Mouse (Mus musculus) kidney, embryonic 16.5 days (tissue): ENCODE results near the gene Sit1. TPM values are rescaled to one million over a fixed set of nuclear protein-coding genes. Genes with fewer than 3 reads are reported as not detected.

Experiments
- ATAC-seq: fragments of 200-750 bp; cut with Nextera tagmentation; 2 replicates; pipeline ENCODE4 v1.8.0; 2017; ENCODE audit warnings: moderate TSS enrichment; ENCODE audit not compliant: low FRiP score, low TSS enrichment
- H3K27ac ChIP-seq: fragments of 300-500 bp; sonication (generic); 2 replicates; pipeline ENCODE4 v1.5.1; 2014; ENCODE audit warnings: low read length
- H3K27me3 ChIP-seq: fragments of 300-500 bp; sonication (generic); 2 replicates; pipeline ENCODE4 v1.6.1; 2014; ENCODE audit warnings: low read length, control low read depth, mixed read lengths; ENCODE audit not compliant: insufficient read depth
- H3K36me3 ChIP-seq: fragments of 300-500 bp; sonication (generic); 2 replicates; pipeline ENCODE4 v1.6.1; 2014; ENCODE audit warnings: low read length, control low read depth, mixed read lengths; ENCODE audit not compliant: insufficient read depth
- H3K4me1 ChIP-seq: fragments of 300-500 bp; sonication (generic); 2 replicates; pipeline ENCODE4 v1.6.1; 2014; ENCODE audit warnings: low read length, control low read depth, mixed read lengths; ENCODE audit not compliant: insufficient read depth
- H3K4me2 ChIP-seq: fragments of 300-500 bp; sonication (generic); replicated peaks from 2 replicates; pipeline ENCODE4 v1.6.1; 2014; ENCODE audit warnings: low read depth, low read length
- H3K4me3 ChIP-seq: fragments of 300-500 bp; sonication (generic); 2 replicates; pipeline ENCODE4 v1.5.1; 2014; ENCODE audit warnings: mild to moderate bottlenecking, low read length
- H3K9ac ChIP-seq: fragments of 300-500 bp; sonication (generic); replicated peaks from 2 replicates; pipeline ENCODE4 v1.6.1; 2014; ENCODE audit warnings: low read length
- H3K9me3 ChIP-seq: fragments of 300-500 bp; sonication (generic); 2 replicates; pipeline ENCODE4 v1.6.1; 2016; ENCODE audit warnings: low read length, control low read depth
- WGBS: fragments of 180-500 bp; shearing (Covaris S2); extraction: QIAGEN DNeasy Blood & Tissue Kit; methylation state at CpG from one replicate; pipeline ENCODE4 v1.1.7; 2014; 5-methylcytosine and 5-hydroxymethylcytosine counted together
- polyA plus RNA-seq: library from polyadenylated mRNA; unstranded; fragments of >200 nt; fragmentation: Nextera tagmentation; extraction: Ambion mirVana; gene quantifications from 2 replicates; pipeline ENCODE4 v1.2.1, GENCODE M21; 2015

Gene Sit1
- polyA plus RNA-seq, 1 experiment from 2014 or later: not detected

DNA sequence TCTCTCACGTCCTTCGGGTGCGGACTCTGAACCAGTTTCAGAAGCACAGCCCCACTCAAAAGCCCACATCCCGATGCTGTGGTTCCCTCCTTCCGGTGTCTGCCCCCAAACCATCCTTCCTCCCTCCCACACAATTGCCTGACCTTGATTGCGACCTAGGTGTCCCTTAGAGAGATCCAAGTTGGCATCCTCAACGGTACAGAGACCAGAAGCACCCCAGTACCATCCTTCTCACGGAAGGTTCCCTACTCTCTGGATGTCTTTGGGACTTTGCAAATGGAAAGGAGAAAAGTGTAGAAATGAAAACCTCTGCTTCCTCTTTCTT lies 5.0 kb downstream of the Sit1 start:
- Histone ChIP-seq H3K27me3 (no peaks in the 10 kb centered on the region), H3K36me3 (no peaks in the 10 kb centered on the region), H3K27ac (peak overlapping the region; percentile 44; the same call in 1 of the 2 replicates), H3K4me1 (no peaks in the 10 kb centered on the region), H3K4me2 (peak overlapping the region; percentile 51), H3K9ac (peak overlapping the region; percentile 53), H3K4me3 (peak overlapping the region; percentile 40), H3K9me3 (no peaks in the 10 kb centered on the region)
- WGBS: 42% methylated on average over 8 of the region's 8 CpGs
- ATAC-seq: no peak

DNA sequence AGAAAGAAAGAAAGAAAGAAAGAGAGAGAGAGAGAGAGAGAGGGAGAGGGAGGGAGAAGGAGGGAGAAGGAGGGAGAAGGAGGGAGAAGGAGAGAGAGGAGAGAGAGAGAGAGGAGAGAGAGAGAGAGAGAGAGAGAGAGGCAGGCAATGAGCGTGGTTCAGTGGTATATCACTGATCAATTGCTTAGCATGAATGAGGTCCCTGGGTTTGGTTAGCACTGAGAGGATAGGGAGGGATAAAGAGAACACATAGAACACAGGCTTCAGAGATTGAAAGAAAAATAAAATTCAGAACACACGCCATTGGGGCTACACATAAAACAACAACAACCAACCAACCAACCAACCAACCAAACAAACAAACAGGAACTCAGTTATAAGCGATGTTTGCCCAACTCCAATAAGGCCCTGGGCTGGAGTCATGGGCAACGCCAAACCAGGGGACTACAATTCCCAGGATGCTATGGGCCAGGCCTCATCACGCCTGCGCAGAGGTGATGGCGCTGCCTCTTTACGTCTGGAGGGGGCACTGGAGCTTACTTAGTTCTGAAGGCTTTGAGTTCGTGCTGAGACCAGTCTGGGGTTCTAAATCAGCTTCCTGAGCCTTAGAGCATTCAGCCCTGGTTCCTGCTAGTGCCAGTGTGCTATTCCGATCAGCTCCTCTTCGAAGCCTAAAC lies 5.5 kb downstream of the Sit1 start:
- no peaks in the 10 kb centered on the region for H3K27me3 ChIP-seq
- H3K9me3 ChIP-seq: no peaks in the 10 kb centered on the region
- no peaks in the 10 kb centered on the region for H3K4me1 ChIP-seq
- peak; percentile 95 for ATAC-seq
- WGBS: 14% methylated on average over 11 of the region's 11 CpGs
- H3K9ac ChIP-seq: peak overlapping the region; percentile 53
- peak overlapping the region; percentile 44; the same call in 1 of the 2 replicates for H3K27ac ChIP-seq
- H3K4me3 ChIP-seq: peak overlapping the region; percentile 40
- H3K36me3 ChIP-seq: no peaks in the 10 kb centered on the region
- peak overlapping the region; percentile 51 for H3K4me2 ChIP-seq

DNA sequence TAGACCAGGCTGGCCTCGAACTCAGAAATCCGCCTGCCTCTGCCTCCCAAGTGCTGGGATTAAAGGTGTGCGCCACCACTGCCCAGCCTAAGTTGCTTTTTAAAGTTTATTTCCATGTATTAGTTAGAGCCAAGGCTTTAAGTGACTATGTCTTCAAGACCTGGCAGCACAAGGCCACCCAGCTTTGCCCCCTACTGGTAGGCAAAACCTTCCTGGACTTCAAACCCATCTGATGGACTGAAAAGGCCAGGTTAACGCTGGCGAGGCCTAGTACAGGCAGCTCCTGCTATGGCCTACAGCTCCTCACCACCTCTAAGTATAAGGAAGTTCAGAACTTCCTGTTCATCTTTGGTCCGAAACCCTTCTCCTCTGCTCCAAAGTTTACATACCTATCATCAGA lies 6.9 kb downstream of the Sit1 start:
- WGBS: 81% methylated on average over 6 of the region's 6 CpGs
- no peaks in the 10 kb centered on the region for H3K4me1 ChIP-seq
- no peak overlapping the region for H3K4me2 ChIP-seq
- no peak for ATAC-seq
- H3K27me3 ChIP-seq: no peaks in the 10 kb centered on the region
- H3K9ac ChIP-seq: no peak overlapping the region
- no peaks in the 10 kb centered on the region for H3K9me3 ChIP-seq
- no peaks in the 10 kb centered on the region for H3K36me3 ChIP-seq
- no peak overlapping the region for H3K4me3 ChIP-seq
- H3K27ac ChIP-seq: no peak overlapping the region

DNA sequence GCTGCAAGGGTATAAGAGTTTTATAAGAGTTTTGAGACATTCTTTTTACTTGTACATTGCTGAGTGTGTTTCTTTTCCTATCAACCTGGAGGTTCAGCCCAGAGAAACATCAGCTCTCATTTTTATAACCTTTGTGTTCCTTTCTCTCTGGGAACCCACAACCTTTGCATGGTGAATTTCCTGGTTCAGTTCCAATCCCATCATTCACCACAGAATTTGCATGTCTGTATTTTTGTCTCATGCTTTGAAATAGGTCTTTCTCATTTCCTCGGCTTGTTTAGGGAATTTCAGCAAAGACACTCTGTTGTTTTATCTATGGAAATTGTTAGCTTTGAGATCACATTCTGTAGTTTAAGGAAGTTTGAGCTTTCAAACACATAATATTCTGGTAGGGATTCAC lies 9.9 kb downstream of the Sit1 start:
- ATAC-seq: no peak
- Histone ChIP-seq H3K4me2 (no peak overlapping the region), H3K9ac (no peak overlapping the region), H3K9me3 (no peaks in the 10 kb centered on the region), H3K4me3 (no peak overlapping the region), H3K4me1 (no peaks in the 10 kb centered on the region), H3K36me3 (no peaks in the 10 kb centered on the region), H3K27ac (no peak overlapping the region), H3K27me3 (no peaks in the 10 kb centered on the region)
- WGBS: 67% methylated on average over 1 of the region's 1 CpGs

DNA sequence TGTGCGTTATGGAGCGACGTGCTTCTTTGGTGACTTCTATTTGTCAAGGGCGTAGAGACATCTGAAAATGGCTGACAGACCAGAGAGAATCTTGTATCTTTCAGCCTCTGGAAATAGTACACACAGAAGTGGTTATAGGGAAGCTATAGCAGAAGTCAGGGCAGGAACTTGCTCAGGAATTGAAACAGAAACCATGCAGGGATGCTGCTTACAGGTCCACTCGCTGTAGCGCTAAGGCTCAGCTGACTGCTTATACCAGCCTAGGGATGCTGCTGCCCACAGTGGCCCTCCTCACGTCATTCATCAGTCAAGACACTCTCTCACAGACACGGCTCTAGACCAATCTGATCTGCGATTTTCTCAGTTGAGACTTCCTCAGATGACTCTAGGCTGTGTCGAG lies 13.2 kb downstream of the Sit1 start:
- H3K4me2 ChIP-seq: no peak overlapping the region
- H3K27me3 ChIP-seq: no peaks in the 10 kb centered on the region
- no peak for ATAC-seq
- no peak overlapping the region for H3K9ac ChIP-seq
- no peaks in the 10 kb centered on the region for H3K36me3 ChIP-seq
- H3K4me3 ChIP-seq: no peak overlapping the region
- 89% methylated on average over 10 of the region's 10 CpGs for WGBS
- no peaks in the 10 kb centered on the region for H3K9me3 ChIP-seq
- H3K4me1 ChIP-seq: no peaks in the 10 kb centered on the region
- H3K27ac ChIP-seq: no peak overlapping the region

- WGBS: 80% methylated on average over 7 of the region's 7 CpGs
- ATAC-seq: no peak
- no peaks in the 10 kb centered on the region for H3K27me3 ChIP-seq
- H3K4me1 ChIP-seq: no peaks in the 10 kb centered on the region
- no peak overlapping the region for H3K4me2 ChIP-seq
- H3K9ac ChIP-seq: no peak overlapping the region
- H3K36me3 ChIP-seq: no peaks in the 10 kb centered on the region
- H3K9me3 ChIP-seq: no peaks in the 10 kb centered on the region
- H3K27ac ChIP-seq: no peak overlapping the region
- no peak overlapping the region for H3K4me3 ChIP-seq
Observed at GRCm38 (mm10) chr4:43466872-43467271, 16.7 kb downstream of the Sit1 start.

GRCm38 (mm10) chr4:43465935-43466334 lies 17.6 kb downstream of the Sit1 start:
- H3K4me2 ChIP-seq: no peak overlapping the region
- ATAC-seq: no peak
- no peak overlapping the region for H3K4me3 ChIP-seq
- H3K27ac ChIP-seq: no peak overlapping the region
- no peaks in the 10 kb centered on the region for H3K36me3 ChIP-seq
- WGBS: 86% methylated on average over 6 of the region's 6 CpGs
- H3K9ac ChIP-seq: no peak overlapping the region
- no peaks in the 10 kb centered on the region for H3K27me3 ChIP-seq
- H3K4me1 ChIP-seq: no peaks in the 10 kb centered on the region
- no peaks in the 10 kb centered on the region for H3K9me3 ChIP-seq

DNA sequence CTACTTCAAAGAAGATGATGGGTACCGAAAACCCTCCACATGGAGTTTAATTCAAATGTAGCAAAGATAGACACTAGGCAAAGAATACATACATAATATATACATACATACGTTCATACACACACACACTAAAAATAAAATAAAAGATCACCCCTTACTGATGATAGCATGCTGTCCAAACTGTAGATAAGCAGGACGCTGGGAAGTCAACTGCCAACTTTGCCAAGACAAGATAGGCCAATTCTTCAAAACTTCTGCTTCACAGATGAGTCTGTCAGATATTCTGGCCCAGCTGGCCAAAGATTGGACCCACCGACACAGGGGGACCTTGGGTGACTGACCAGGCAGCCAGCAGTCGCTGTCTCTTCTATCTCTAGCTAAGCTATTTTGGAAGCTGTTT lies 20.4 kb downstream of the Sit1 start:
- 92% methylated on average over 5 of the region's 5 CpGs for WGBS
- Histone ChIP-seq H3K4me1 (no peaks in the 10 kb centered on the region), H3K27ac (no peak overlapping the region), H3K9ac (no peak overlapping the region), H3K4me2 (no peak overlapping the region), H3K27me3 (no peaks in the 10 kb centered on the region), H3K4me3 (no peak overlapping the region), H3K36me3 (no peaks in the 10 kb centered on the region), H3K9me3 (no peaks in the 10 kb centered on the region)
- no peak for ATAC-seq

DNA sequence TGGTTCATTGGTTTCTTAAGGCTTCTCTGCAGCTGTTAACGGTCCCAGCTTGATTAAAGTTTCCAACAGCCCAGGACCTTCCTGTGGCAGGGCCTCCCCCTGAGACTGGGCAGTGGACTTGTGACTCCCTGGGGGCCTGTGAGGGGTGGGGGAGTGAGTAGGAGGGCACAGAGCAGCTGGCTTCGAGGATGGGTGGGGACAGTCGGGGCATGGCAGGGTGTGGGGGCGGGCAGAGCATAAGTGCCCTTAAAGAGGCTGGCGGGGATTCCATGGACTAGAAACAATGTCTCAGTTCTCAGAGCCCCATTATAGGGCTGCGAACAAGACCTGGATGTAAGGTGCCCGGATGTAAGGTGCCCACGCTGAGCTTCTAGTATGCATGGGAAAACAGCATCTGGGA lies 26.4 kb downstream of the Sit1 start:
- H3K9me3 ChIP-seq: no peaks in the 10 kb centered on the region
- no peaks in the 10 kb centered on the region for H3K27me3 ChIP-seq
- H3K4me3 ChIP-seq: no peak overlapping the region
- H3K4me2 ChIP-seq: no peak overlapping the region
- WGBS: 19% methylated on average over 8 of the region's 8 CpGs
- peak; percentile 50; the same call in 1 of the 2 replicates for ATAC-seq
- peaks cover 22% of the 10 kb centered on the region for H3K4me1 ChIP-seq
- no peak overlapping the region for H3K27ac ChIP-seq
- H3K9ac ChIP-seq: no peak overlapping the region
- H3K36me3 ChIP-seq: no peaks in the 10 kb centered on the region

GRCm38 (mm10) chr4:43456470-43456869 lies 27.1 kb downstream of the Sit1 start:
- H3K4me2 ChIP-seq: no peak overlapping the region
- WGBS: 35% methylated on average over 4 of the region's 4 CpGs
- H3K4me1 ChIP-seq: peaks cover 22% of the 10 kb centered on the region
- H3K27ac ChIP-seq: no peak overlapping the region
- H3K27me3 ChIP-seq: no peaks in the 10 kb centered on the region
- no peaks in the 10 kb centered on the region for H3K36me3 ChIP-seq
- H3K9ac ChIP-seq: no peak overlapping the region
- no peak for ATAC-seq
- H3K4me3 ChIP-seq: no peak overlapping the region
- H3K9me3 ChIP-seq: no peaks in the 10 kb centered on the region
